Mouse (Mus musculus) lung, postnatal 0 days (tissue): ENCODE measurements around the gene Il31ra.

Experiments
- CTCF ChIP-seq: IDR thresholded peaks from 2 replicates; pipeline ENCODE4 v1.5.1; 2016; ENCODE audit warnings: antibody characterized with exemption, mild to moderate bottlenecking
- EP300 ChIP-seq: IDR thresholded peaks from 2 replicates; pipeline ENCODE4 v1.6.1; 2016; ENCODE audit warnings: antibody characterized with exemption, mild to moderate bottlenecking, control low read depth

DNA sequence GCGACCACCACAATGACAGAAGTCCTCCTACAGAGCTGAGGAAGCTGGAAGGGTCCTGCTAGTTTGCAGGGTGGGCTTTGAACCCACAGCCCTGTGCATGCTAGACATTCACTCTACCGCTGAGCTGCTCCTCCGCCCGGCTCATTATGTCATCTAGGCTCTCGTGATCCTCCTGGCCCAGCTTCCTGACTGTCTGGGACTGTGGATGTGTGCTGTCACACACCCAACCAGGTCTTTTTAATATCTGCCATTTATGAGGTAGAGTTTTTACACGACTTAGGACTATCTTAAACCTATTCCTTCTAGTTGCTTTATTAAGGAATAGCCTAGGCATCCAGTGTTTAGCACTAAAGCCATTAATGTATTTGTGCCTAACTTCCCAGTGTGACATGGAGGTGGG, 88.7 kb downstream of the Il31ra start:
- TF ChIP-seq CTCF (no peak), EP300 (no peak)
